Mouse (Mus musculus) spleen, postnatal 36 days (tissue): Measurements from ENCODE around the gene Tdp2.
"Not testable (repeated sequence)": the region's sequence is repeated elsewhere in the genome, so short reads cannot be mapped to it uniquely, and the experiment has no call there.

Experiments
- DNase-seq, 2 experiments: peaks; one replicate each; pipeline ENCODE4 v3.0.0; 2022; ENCODE audit warnings: low spot score in 2 of 2, mixed read lengths in 1 of 2

Gene Tdp2

GRCm38 (mm10) chr13:24824647-24825046 lies 6.8 kb upstream of the Tdp2 start:
- DNase-seq = no peak

GRCm38 (mm10) chr13:24825587-24825986 lies 5.9 kb upstream of the Tdp2 start:
- DNase-seq = no peak

GRCm38 (mm10) chr13:24826116-24826515 lies 5.4 kb upstream of the Tdp2 start:
- DNase-seq = no peak

GRCm38 (mm10) chr13:24830756-24831352 lies 625 bp upstream of the Tdp2 start:
- DNase-seq = no peak

- DNase-seq = no peak
Observed at GRCm38 (mm10) chr13:24832131-24832810, 792 bp downstream of the Tdp2 start.

GRCm38 (mm10) chr13:24832811-24833155 lies 1.3 kb downstream of the Tdp2 start:
- DNase-seq = no peak

GRCm38 (mm10) chr13:24837765-24838164 lies 6.3 kb downstream of the Tdp2 start:
- not testable (repeated sequence) for DNase-seq

- DNase-seq = no peak
Observed at GRCm38 (mm10) chr13:24839831-24840230, 8.4 kb downstream of the Tdp2 start.

- DNase-seq = no peak
Observed at GRCm38 (mm10) chr13:24841702-24842101, 10.2 kb downstream of the Tdp2 start.

- peak; percentile 11 to 23 for DNase-seq
Observed at GRCm38 (mm10) chr13:24844983-24845955, 13.8 kb downstream of the Tdp2 start, which contains the start of gene D130043K22Rik. TSS of gene D130043K22Rik (plus strand) at chr13:24845135.

- no peak for DNase-seq
Observed at GRCm38 (mm10) chr13:24849318-24849717, 17.8 kb downstream of the Tdp2 start.

GRCm38 (mm10) chr13:24851989-24852388 lies 20.5 kb downstream of the Tdp2 start:
- no peak for DNase-seq

GRCm38 (mm10) chr13:24852570-24852969 lies 21.1 kb downstream of the Tdp2 start:
- no peak for DNase-seq

GRCm38 (mm10) chr13:24859115-24859514 lies 27.6 kb downstream of the Tdp2 start:
- no peak for DNase-seq

- no peak for DNase-seq
Observed at GRCm38 (mm10) chr13:24861084-24861483, 29.6 kb downstream of the Tdp2 start.

GRCm38 (mm10) chr13:24862021-24862420 lies 30.5 kb downstream of the Tdp2 start:
- no peak for DNase-seq

GRCm38 (mm10) chr13:24862520-24862919 lies 31.0 kb downstream of the Tdp2 start:
- DNase-seq = peak in 1 of 2 experiments; percentile 22

GRCm38 (mm10) chr13:24866430-24867402 lies 35.2 kb downstream of the Tdp2 start:
- no peak for DNase-seq

GRCm38 (mm10) chr13:24867789-24868188 lies 36.3 kb downstream of the Tdp2 start:
- DNase-seq = no peak

GRCm38 (mm10) chr13:24868233-24868632 lies 36.8 kb downstream of the Tdp2 start:
- no peak for DNase-seq

- DNase-seq = no peak
Observed at GRCm38 (mm10) chr13:24879359-24880040, 48.0 kb downstream of the Tdp2 start.
